Mouse (Mus musculus): Measurements from ENCODE around the gene Klhl29. TPM values are rescaled to one million over a fixed set of nuclear protein-coding genes. Genes with fewer than 3 reads are reported as not detected.

Gene Klhl29
- total and polyA plus RNA-seq, 3 experiments = 0.41 to 0.57 (median 0.42) TPM

GRCm38 (mm10) chr12:5213339-5214104 lies 162.0 kb downstream of the Klhl29 start:
- H3K27ac ChIP-seq = peak overlapping the region; percentile 20; the same call in 1 of the 2 replicates
- no peak overlapping the region for H3K4me3 ChIP-seq
- peaks cover 7% of the 10 kb centered on the region for H3K4me1 ChIP-seq (ENCODE audit: control insufficient read depth, insufficient read depth, low read length)
- peak; percentile 51 to 69 for DNase-seq
- no peaks in the 10 kb centered on the region for H3K79me2 ChIP-seq (replicated peaks; ENCODE audit: control insufficient read depth, insufficient read depth, low read length)
- 19% methylated on average over 13 of the region's 13 CpGs for WGBS
- H3K36me3 ChIP-seq (ENCODE audit: control insufficient read depth, insufficient read depth, low read length) = no peaks in the 10 kb centered on the region
- H3K9ac ChIP-seq (ENCODE audit: low read depth, low read length) = no peak overlapping the region
- H3K27me3 ChIP-seq (ENCODE audit: control insufficient read depth, insufficient read depth, low read length) = no peaks in the 10 kb centered on the region
- intact Hi-C loops (cut with DNase I) = no loop called here
- TF ChIP-seq EP300 (IDR thresholded peaks at IDR 0.05; ENCODE audit: insufficient read depth, low read depth, low read length) (no peak), CTCF (IDR thresholded peaks at IDR 0.05) (no peak)

DNA sequence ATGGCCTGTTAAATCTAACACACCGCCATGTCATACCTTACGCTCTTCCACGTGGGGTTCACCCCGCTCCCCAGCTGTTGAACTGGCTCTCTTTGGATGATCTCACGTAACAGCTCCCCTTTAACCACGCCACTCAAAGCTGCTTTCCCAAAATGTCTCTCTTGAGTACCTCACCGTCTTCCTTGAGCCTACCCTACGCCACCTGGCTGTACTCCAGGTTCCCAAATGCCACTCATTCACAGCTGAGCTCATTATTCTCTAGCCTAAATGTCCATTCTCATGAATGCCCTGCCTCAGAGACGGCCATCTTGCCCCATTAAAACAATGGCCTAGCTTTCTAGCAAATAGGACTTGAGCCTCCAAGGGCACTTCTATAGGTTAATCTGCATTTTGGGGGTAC lies 163.6 kb downstream of the Klhl29 start:
- WGBS = 91% methylated on average over 9 of the region's 9 CpGs
- Histone ChIP-seq H3K4me1 (ENCODE audit: control insufficient read depth, insufficient read depth, low read length) (peaks cover 7% of the 10 kb centered on the region), H3K9ac (ENCODE audit: low read depth, low read length) (no peak overlapping the region), H3K27me3 (ENCODE audit: control insufficient read depth, insufficient read depth, low read length) (no peaks in the 10 kb centered on the region), H3K4me3 (no peak overlapping the region), H3K36me3 (ENCODE audit: control insufficient read depth, insufficient read depth, low read length) (no peaks in the 10 kb centered on the region), H3K79me2 (replicated peaks; ENCODE audit: control insufficient read depth, insufficient read depth, low read length) (no peaks in the 10 kb centered on the region), H3K27ac (no peak overlapping the region)
- no peak for TF ChIP-seq CTCF (IDR thresholded peaks at IDR 0.05)
- TF ChIP-seq EP300 (IDR thresholded peaks at IDR 0.05; ENCODE audit: insufficient read depth, low read depth, low read length) = no peak
- TF ChIP-seq POLR2A (IDR thresholded peaks at IDR 0.05; ENCODE audit: insufficient read depth, low read depth, low read length) = no peak
- DNase-seq = no peak
- intact Hi-C loops (cut with DNase I) = no loop called here

DNA sequence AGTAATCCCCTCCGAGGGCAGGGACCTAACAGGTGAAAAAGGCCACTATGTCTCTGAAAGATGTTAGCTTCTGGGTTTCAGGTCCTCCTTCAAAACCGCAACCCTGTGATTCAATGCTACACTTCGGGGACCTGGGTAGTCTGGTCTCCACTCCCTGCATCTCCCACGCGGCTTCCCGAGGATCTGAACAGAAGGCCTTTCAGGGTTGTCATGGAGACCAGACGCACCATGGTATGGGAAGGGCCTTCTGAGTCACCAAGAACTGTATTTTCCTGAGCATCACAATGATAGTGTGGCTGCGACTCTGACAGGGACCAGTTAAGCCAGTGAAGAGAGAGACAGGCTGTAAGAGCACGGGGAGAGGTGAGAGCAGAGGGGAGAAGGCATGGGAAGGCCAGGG lies 164.7 kb downstream of the Klhl29 start:
- TF ChIP-seq POLR2A (IDR thresholded peaks at IDR 0.05; ENCODE audit: insufficient read depth, low read depth, low read length) (no peak), EP300 (IDR thresholded peaks at IDR 0.05; ENCODE audit: insufficient read depth, low read depth, low read length) (no peak), CTCF (IDR thresholded peaks at IDR 0.05) (no peak)
- no peak for DNase-seq
- no peak overlapping the region for H3K9ac ChIP-seq (ENCODE audit: low read depth, low read length)
- 71% methylated on average over 9 of the region's 9 CpGs for WGBS
- intact Hi-C loops (cut with DNase I) = no loop called here
- peaks cover 7% of the 10 kb centered on the region for H3K4me1 ChIP-seq (ENCODE audit: control insufficient read depth, insufficient read depth, low read length)
- H3K4me3 ChIP-seq = no peak overlapping the region
- H3K27me3 ChIP-seq (ENCODE audit: control insufficient read depth, insufficient read depth, low read length) = no peaks in the 10 kb centered on the region
- H3K27ac ChIP-seq = no peak overlapping the region
- H3K36me3 ChIP-seq (ENCODE audit: control insufficient read depth, insufficient read depth, low read length) = no peaks in the 10 kb centered on the region
- no peaks in the 10 kb centered on the region for H3K79me2 ChIP-seq (replicated peaks; ENCODE audit: control insufficient read depth, insufficient read depth, low read length)

DNA sequence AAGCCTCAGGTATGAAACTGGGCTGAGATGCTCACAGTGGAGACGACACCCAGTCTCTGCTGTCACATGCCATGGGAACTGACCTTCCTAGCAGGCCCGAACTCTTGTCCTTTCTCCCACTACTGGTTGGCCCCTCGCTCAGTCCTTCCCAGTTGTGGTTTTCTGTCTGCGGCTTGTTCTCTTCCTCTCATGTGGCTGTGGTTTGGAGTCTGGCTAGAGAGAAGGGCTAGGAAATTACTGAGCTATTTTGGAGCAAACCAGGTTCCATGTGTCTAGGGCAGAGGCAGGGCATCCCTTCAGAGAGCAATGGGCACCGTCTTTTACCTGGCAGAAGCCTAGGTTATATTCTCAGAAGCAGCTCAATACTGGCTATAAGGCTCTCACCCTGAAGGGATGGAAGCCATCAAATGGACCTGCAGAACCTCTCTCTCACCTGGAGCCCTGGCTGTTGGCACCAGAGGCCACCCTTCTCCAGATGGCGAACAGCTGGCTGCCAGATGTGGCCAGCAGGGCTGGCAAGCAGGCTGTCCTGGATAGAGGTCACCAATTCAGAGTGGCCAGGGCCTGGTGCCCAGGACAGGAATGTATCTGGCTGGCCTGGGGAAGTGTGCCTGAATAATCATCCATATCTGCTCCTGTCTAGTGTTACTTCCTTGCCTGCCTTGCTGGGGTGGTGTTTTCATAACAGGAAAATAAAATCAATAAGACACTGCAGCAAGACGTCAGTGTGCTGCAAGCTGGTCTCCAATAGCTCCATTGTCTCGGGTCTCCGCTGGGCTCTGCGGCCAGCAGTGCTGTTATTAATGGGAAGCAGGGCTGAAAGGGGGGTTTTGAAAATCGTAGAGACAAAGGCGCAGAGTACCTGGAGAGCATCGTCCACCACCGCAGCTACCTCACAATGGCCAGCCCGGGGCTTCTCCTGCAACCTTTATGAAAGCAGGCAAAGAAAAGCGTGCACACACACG lies 167.3 kb downstream of the Klhl29 start:
- peak in 1 of 2 experiments; percentile 42 for DNase-seq
- WGBS = 66% methylated on average over 17 of the region's 17 CpGs
- Histone ChIP-seq H3K4me3 (no peak overlapping the region), H3K79me2 (replicated peaks; ENCODE audit: control insufficient read depth, insufficient read depth, low read length) (no peaks in the 10 kb centered on the region), H3K9ac (ENCODE audit: low read depth, low read length) (no peak overlapping the region), H3K27me3 (ENCODE audit: control insufficient read depth, insufficient read depth, low read length) (no peaks in the 10 kb centered on the region), H3K27ac (no peak overlapping the region), H3K4me1 (ENCODE audit: control insufficient read depth, insufficient read depth, low read length) (peaks cover 3% of the 10 kb centered on the region; the same call in 1 of the 2 replicates), H3K36me3 (ENCODE audit: control insufficient read depth, insufficient read depth, low read length) (no peaks in the 10 kb centered on the region)
- TF ChIP-seq EP300 (IDR thresholded peaks at IDR 0.05; ENCODE audit: insufficient read depth, low read depth, low read length) (no peak), POLR2A (IDR thresholded peaks at IDR 0.05; ENCODE audit: insufficient read depth, low read depth, low read length) (no peak), CTCF (IDR thresholded peaks at IDR 0.05) (no peak)
- intact Hi-C loops (cut with DNase I) = no loop called here

GRCm38 (mm10) chr12:5207172-5207571 lies 168.3 kb downstream of the Klhl29 start:
- DNase-seq = no peak
- H3K27me3 ChIP-seq (ENCODE audit: control insufficient read depth, insufficient read depth, low read length) = no peaks in the 10 kb centered on the region
- H3K36me3 ChIP-seq (ENCODE audit: control insufficient read depth, insufficient read depth, low read length) = no peaks in the 10 kb centered on the region
- 85% methylated on average over 4 of the region's 4 CpGs for WGBS
- H3K4me3 ChIP-seq = no peak overlapping the region
- H3K79me2 ChIP-seq (replicated peaks; ENCODE audit: control insufficient read depth, insufficient read depth, low read length) = no peaks in the 10 kb centered on the region
- TF ChIP-seq CTCF (IDR thresholded peaks at IDR 0.05) = no peak
- no peak for TF ChIP-seq EP300 (IDR thresholded peaks at IDR 0.05; ENCODE audit: insufficient read depth, low read depth, low read length)
- TF ChIP-seq POLR2A (IDR thresholded peaks at IDR 0.05; ENCODE audit: insufficient read depth, low read depth, low read length) = no peak
- no peaks in the 10 kb centered on the region for H3K4me1 ChIP-seq (ENCODE audit: control insufficient read depth, insufficient read depth, low read length)
- no peak overlapping the region for H3K27ac ChIP-seq
- intact Hi-C loops (cut with DNase I) = no loop called here
- no peak overlapping the region for H3K9ac ChIP-seq (ENCODE audit: low read depth, low read length)
